Mouse (Mus musculus) ES-Bruce4 (cell line): ENCODE data around the gene Btbd18.

Source experiments
- CTCF ChIP-seq: IDR thresholded peaks from one replicate; pipeline ENCODE4 v1.8.1; 2011; ENCODE audit warnings: low read depth, low read length
- EP300 ChIP-seq: IDR thresholded peaks from 2 replicates; pipeline ENCODE4 v1.6.1; 2011; ENCODE audit warnings: low read depth, low read length; ENCODE audit not compliant: insufficient read depth

- no peak for TF ChIP-seq CTCF
- no peak for TF ChIP-seq EP300
These were observed 44.6 kb downstream of the Btbd18 start for GRCm38 (mm10) chr2:84703497-84703896.
